Mouse (Mus musculus): Measurements from ENCODE around the gene Lmbr1l.

The Lmbr1l gene

GRCm38 (mm10) chr15:98897928-98898800 is 19.9 kb downstream of the Lmbr1l start, which contains the start of gene Dhh:
Gene Dhh (minus strand): TSS chr15:98898540.
- in situ Hi-C loops (cut with MboI; ENCODE audit: unreplicated experiment in 2 of 2), result loop anchor here in 1 of 2 experiments (10.0 kb wide), 1 partner anchor 207 kb away; no protein-coding TSS in a partner anchor

DNA sequence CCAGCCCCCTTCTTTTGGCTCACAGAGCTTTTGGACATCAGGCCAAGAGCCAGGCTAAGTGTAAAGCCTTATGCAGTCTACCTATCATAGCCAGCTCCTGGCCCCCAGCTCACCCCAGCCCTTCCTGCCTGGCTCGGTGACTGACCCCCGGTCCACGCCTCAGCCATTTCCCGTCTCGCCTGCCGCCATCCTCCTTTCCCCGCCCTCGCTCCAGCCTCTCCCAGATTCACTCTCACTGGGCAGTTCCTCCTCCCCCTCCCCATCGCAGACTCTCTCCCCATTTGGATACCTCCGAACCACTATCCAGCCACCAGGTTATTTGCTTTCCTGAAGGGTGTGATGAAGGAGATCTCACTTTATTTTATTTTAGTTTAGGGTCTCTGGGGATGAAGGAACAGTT is 20.5 kb downstream of the Lmbr1l start:
- in situ Hi-C loops (cut with MboI; ENCODE audit: unreplicated experiment in 2 of 2), result loop anchor here in 1 of 2 experiments (10.0 kb wide), 1 partner anchor 207 kb away; no protein-coding TSS in a partner anchor

DNA sequence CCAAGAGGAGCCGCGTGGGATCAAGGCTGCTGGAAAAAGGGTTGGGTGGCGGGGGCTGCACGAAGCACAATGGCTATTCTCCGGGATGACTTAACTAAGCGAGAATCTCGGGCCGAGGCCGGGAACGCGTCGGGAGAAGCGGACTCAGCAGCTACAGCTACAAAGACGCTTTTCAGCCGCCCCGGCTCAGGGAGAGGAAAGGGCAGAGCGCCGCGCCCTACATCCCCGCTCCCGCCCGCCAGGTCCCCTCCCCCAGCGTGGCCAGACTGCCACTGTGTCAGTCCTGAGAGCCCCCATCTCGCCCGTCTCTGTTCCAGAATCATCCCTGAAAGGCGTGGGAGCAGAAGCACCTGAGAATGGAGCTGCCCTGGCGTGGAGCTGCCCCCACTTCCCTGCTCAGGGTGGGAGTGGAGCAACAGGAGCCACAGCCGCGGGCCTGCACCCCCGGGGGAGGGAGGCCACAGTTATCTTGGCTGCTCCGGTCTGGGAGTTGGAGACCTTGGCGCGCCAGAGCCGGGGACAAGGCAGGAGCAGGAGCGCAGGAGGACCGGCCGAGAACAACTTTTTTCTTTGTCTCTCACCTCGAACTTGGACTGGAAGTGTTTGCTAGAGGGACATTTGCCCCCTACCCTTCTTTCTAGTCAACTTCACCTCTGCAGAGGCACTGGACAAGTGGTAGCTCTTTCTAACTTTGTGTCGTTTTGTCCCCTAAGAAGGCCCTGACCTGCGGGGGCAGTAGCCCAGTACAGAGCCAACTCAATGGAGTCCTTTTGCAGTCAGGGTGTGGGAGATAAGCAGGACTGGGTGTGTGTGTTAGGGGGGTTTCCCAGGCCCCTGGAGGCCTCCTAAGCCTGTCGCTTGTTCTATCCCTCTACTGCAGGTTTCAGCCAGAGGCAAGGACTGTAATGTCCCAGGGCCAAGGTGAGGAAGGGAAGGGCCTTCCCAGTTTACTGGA is 22.1 kb downstream of the Lmbr1l start:
- in situ Hi-C loops (cut with MboI; ENCODE audit: unreplicated experiment in 2 of 2), result loop anchor here in 1 of 2 experiments (10.0 kb wide), 1 partner anchor 209 kb away; no protein-coding TSS in a partner anchor

DNA sequence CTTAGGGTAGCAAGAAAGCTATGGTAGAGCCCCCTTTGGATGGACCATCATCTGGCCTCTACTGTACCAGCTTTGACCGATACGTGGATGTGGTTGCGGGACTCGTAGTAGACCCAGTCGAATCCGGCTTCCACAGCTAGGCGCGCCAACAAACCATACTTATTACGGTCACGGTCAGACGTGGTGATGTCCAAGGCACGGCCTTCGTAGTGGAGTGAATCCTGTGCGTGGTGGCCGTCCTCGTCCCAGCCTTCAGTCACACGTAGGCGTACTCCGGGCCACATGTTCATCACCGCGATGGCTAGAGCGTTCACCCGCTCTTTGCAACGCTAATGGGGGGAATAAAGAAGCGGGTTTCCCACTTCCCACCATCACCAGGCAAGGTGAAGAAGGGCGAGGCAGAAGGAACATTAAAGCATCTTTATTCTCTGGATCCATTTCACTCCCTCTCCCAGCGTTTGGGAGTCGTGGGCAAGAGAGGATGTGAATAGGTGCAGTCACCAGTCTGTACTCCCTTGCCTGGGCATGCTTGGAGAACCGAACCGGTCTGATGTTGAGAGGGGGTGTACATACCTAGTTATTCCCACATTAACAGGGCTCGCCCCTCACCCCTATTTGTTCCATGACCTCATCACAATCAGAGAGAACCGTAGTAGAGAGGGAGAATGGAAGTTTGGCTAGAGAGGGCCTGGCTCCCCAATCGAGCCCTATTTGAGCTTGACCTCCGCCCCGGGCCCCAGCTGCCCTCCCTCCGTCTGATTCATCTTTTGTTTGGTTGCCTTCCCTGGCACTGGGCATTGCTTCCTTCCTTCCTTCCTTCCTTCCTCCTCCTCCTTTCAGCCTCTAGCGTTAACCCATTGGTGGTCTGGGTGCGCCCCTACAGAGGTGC is 23.0 kb downstream of the Lmbr1l start:
- in situ Hi-C loops (cut with MboI; ENCODE audit: unreplicated experiment in 2 of 2), result loop anchor here (5.0 to 10.0 kb wide), 2 partner anchors 102 to 210 kb away; no protein-coding TSS in a partner anchor

- in situ Hi-C loops (cut with MboI; ENCODE audit: unreplicated experiment in 2 of 2), result loop anchor here (5.0 to 10.0 kb wide), 2 partner anchors 103 to 211 kb away; no protein-coding TSS in a partner anchor
Measured at GRCm38 (mm10) chr15:98893940-98894745, 23.9 kb downstream of the Lmbr1l start, which contains the start of gene Rhebl1. Gene Rhebl1 (minus strand): TSS chr15:98894540.

DNA sequence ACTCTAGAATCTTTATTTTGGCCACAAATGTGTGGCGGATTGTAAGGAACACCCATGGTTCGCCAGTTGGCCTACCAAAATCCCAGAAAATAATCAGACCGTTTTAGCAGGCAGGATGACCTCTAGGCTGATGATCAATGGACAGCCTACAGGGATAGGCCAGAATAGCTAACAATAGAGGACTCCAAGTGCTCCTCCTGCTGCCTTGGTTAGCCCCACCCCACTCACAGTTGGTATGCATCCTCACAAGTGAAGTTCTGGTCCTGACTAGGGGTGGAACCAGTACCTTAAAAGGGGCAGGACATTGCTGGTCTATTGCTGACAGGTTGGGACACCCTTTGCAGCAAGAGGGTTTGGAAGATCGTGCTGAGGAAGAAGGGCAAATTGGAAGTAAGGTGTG is 25.0 kb downstream of the Lmbr1l start:
- in situ Hi-C loops (cut with MboI; ENCODE audit: unreplicated experiment in 2 of 2), result loop anchor here (5.0 to 10.0 kb wide), 2 partner anchors 104 to 212 kb away; no protein-coding TSS in a partner anchor

DNA sequence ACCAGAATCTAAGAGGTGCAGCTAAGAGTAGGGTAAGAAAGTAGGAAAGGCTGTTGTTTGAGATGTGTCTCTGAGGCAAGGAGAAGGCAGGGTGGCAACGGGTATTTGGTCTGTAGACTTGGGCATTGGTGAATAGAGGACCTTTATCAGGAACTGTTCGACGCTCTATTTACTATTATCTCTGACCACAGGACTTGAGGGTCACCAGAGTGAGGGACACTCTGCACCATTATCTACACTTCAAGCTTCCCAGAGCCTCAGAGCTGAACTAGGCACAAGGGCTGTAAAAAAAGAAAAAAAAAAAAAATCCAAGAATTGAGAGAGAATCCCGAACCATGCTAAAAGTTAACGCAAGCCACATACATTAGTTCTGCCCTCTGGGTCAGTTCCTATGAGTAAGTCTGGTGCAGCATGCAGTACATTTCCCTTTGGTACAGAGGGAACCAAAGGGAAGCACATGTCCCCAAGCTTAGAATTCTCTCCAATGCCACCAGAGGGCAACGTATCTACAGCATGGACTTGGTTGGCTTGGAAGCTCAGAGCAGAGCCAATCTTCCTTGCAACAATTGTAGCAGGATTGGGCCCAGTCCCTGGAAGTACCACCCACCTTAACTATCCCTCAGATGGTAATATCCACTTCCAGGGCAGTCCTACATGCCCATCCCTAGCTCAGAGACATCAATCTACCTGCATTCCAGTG is 26.0 kb downstream of the Lmbr1l start:
- in situ Hi-C loops (cut with MboI; ENCODE audit: unreplicated experiment in 2 of 2), result loop anchor here (5.0 to 10.0 kb wide), 2 partner anchors 105 to 213 kb away; no protein-coding TSS in a partner anchor

GRCm38 (mm10) chr15:98891198-98891742 is 26.8 kb downstream of the Lmbr1l start:
- in situ Hi-C loops (cut with MboI; ENCODE audit: unreplicated experiment in 2 of 2), result loop anchor here (5.0 to 10.0 kb wide), 2 partner anchors 106 to 214 kb away; no protein-coding TSS in a partner anchor

GRCm38 (mm10) chr15:98887526-98887925 is 30.5 kb downstream of the Lmbr1l start:
- in situ Hi-C loops (cut with MboI; ENCODE audit: unreplicated experiment in 2 of 2), result no loop called here

- in situ Hi-C loops (cut with MboI; ENCODE audit: unreplicated experiment in 2 of 2), result no loop called here
Measured at GRCm38 (mm10) chr15:98886667-98887387, 31.2 kb downstream of the Lmbr1l start.

GRCm38 (mm10) chr15:98884106-98884505 is 33.9 kb downstream of the Lmbr1l start:
- in situ Hi-C loops (cut with MboI; ENCODE audit: unreplicated experiment in 2 of 2), result loop anchor here in 1 of 2 experiments (5.0 kb wide), 1 partner anchor 113 kb away; no protein-coding TSS in a partner anchor

DNA sequence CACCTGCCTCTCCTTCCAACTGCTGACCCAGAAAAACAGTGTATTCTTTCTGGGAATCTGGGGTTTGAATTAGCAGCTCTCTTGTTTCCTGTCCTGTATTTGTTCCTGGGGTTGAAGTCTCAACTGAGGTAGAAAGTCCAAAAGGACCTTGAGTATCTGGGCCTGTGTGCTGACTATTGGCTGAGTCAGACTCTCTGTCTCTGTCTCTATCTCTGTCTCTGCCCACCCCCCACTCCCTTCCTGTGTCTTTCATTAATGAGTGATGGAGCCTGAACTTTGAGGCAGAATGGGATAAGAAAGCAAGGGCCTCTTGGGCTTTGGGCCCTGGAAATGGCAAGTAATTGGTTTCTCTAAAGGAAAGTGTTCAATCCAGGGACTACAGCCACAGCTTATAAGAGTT is 34.4 kb downstream of the Lmbr1l start:
- in situ Hi-C loops (cut with MboI; ENCODE audit: unreplicated experiment in 2 of 2), result loop anchor here in 1 of 2 experiments (5.0 kb wide), 1 partner anchor 114 kb away; no protein-coding TSS in a partner anchor

GRCm38 (mm10) chr15:98881656-98882008 is 36.4 kb downstream of the Lmbr1l start:
- in situ Hi-C loops (cut with MboI; ENCODE audit: unreplicated experiment in 2 of 2), result loop anchor here in 1 of 2 experiments (5.0 kb wide), 1 partner anchor 116 kb away; no protein-coding TSS in a partner anchor

DNA sequence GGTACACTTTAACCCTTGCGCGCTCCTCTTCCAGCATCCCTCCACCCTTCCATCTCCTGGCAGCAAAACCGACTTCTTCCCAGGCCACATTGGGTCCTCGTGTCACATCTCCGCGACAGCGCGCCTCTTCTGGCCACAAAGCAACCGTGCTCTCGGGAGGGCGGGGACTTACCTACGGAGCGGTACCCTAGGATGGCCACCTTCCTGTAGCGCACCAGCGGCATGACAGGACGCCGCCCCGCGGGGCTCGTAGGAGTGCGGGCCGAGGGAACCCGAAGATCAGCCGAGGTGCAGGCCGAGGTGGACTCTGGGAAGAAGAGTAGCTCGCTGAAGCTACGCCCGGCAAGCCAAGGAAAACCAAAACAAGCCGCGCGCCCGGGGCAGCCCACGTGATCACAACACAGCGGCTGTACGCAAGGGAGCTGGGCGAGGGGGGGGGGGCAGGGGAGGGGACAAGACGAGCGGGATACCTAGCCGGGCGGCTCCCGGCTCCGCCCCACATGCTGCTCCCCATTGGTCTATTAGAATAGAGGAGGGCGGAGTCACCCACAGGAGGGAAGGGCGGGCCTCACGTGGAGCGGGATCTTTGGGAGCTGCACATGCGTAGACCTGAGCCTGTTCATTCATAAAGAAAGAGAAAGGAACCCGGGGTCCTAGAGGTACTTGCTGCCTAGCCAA is 36.9 kb downstream of the Lmbr1l start:
- in situ Hi-C loops (cut with MboI; ENCODE audit: unreplicated experiment in 2 of 2), result loop anchor here in 1 of 2 experiments (5.0 kb wide), 1 partner anchor 116 kb away; no protein-coding TSS in a partner anchor

GRCm38 (mm10) chr15:98877331-98877730 is 40.7 kb downstream of the Lmbr1l start:
- in situ Hi-C loops (cut with MboI; ENCODE audit: unreplicated experiment in 2 of 2), result no loop called here

All from v-Abl transformed pro-B cells (cell line).